Mouse (Mus musculus): ENCODE measurements at regions not wholly inside any gene's neighbourhood (a gene's known extent, or its start where the extent isn't known, plus 50 kb on each side); places are given as distances from the start of the nearest gene placed in this dataset.
"Not testable (repeated sequence)": the region's sequence is repeated elsewhere in the genome, so short reads cannot be mapped to it uniquely, and the experiment has no call there.

GRCm38 (mm10) chr6:22657401-22657800 is 217.9 kb upstream of the Ptprz1 start:
- TF ChIP-seq EP300 (optimal IDR thresholded peaks at IDR 0.05); CTCF (IDR thresholded peaks at IDR 0.05; ENCODE audit: low read depth): not testable (repeated sequence)

All from stomach, postnatal 0 days (tissue).